Mouse (Mus musculus) MEL (cell line): Measurements from ENCODE around the gene Slc5a10.

Experiments
- BHLHE40 ChIP-seq: IDR thresholded peaks from 2 replicates; pipeline ENCODE4 v1.6.1; 2012; ENCODE audit warnings: low read depth, mild to moderate bottlenecking, inconsistent platforms, low read length, improper control_type of control experiment, borderline replicate concordance
- CTCF ChIP-seq, 3 experiments: IDR thresholded peaks in 2 of 3; conservative IDR thresholded peaks in 1 of 3; 2 replicates each; pipeline ENCODE4 v1.5.1; 2011 to 2012; ENCODE audit warnings: low read length in 3 of 3, low read depth in 2 of 3, mild to moderate bottlenecking in 2 of 3, improper control_type of control experiment in 1 of 3, inconsistent platforms in 1 of 3, mixed read lengths in 1 of 3, moderate library complexity in 1 of 3; ENCODE audit not compliant: control insufficient read depth in 1 of 3, insufficient read depth in 1 of 3, poor library complexity in 1 of 3, severe bottlenecking in 1 of 3
- EP300 ChIP-seq, 2 experiments: IDR thresholded peaks; 2 replicates each; pipeline ENCODE4 v1.6.1; 2011; ENCODE audit warnings: improper control_type of control experiment in 2 of 2, low read length in 2 of 2, low read depth in 1 of 2, mild to moderate bottlenecking in 1 of 2
- MAX ChIP-seq: IDR thresholded peaks from 2 replicates; pipeline ENCODE4 v1.6.1; 2011; ENCODE audit warnings: low read length, improper control_type of control experiment
- MXI1 ChIP-seq: IDR thresholded peaks from 2 replicates; pipeline ENCODE4 v1.6.1; 2011; ENCODE audit warnings: mild to moderate bottlenecking, low read depth, low read length, improper control_type of control experiment
- MYC ChIP-seq: IDR thresholded peaks from 2 replicates; pipeline ENCODE4 v1.6.1; 2011; ENCODE audit warnings: low read depth, mild to moderate bottlenecking, low read length, improper control_type of control experiment, moderate library complexity
- RAD21 ChIP-seq: IDR thresholded peaks from 2 replicates; pipeline ENCODE4 v1.6.1; 2011; ENCODE audit warnings: mild to moderate bottlenecking, low read depth, low read length, improper control_type of control experiment

DNA sequence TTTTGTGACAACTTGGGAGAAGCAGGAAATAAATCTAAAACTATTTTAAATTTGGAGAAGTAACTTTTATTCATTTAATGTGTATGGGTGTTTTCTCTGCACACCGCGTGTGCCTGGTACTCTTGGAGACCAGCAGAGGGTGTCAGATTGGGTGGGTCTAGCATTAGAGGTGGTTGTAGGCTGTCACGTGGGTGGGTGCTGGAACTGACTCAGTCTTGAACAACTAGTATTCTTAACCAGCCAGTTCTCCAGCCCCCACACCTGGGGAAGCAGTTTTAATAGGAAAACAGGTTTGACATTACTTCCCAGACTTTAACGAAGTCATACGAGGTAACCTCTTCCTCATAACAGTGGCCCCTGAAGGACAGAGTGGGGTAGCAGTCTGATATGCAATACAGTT is 39.9 kb upstream of the Slc5a10 start:
- TF ChIP-seq CTCF (IDR thresholded peaks at IDR 0.05 in 2 of 3, conservative IDR thresholded peaks at IDR 0.05 in 1 of 3; ENCODE audit: control insufficient read depth in 1 of 3, insufficient read depth in 1 of 3, low read depth in 2 of 3, low read length in 3 of 3, poor library complexity in 1 of 3, severe bottlenecking in 1 of 3), result peak; percentile 12 to 45 (median 35); a peak in 4 of 6 replicates
- TF ChIP-seq MXI1, result no peak
- TF ChIP-seq MAX, result peak; percentile 41; the same call in 1 of the 2 replicates
- no peak for TF ChIP-seq RAD21
- no peak for TF ChIP-seq MYC
- no peak for TF ChIP-seq EP300 (IDR thresholded peaks at IDR 0.05; ENCODE audit: low read depth in 1 of 2, low read length in 2 of 2)
- TF ChIP-seq BHLHE40, result no peak; the same call in 1 of the 2 replicates
